Mouse (Mus musculus) G1E (cell line): Measurements from ENCODE around the gene Actn1.

Source experiments
- CTCF ChIP-seq: IDR thresholded peaks from 2 replicates; pipeline ENCODE4 v1.5.1; 2012; ENCODE audit warnings: low read depth, low read length, inconsistent platforms, mixed read lengths
- GATA1 ChIP-seq: IDR thresholded peaks from 2 replicates; pipeline ENCODE4 v1.6.1; 2012; ENCODE audit warnings: borderline replicate concordance, low read length, inconsistent platforms, mixed read lengths
- GATA2 ChIP-seq: IDR thresholded peaks from 2 replicates; pipeline ENCODE4 v1.6.1; 2012; ENCODE audit warnings: low read depth, low read length, inconsistent platforms, borderline replicate concordance
- POLR2AphosphoS5 ChIP-seq: IDR thresholded peaks from 2 replicates; pipeline ENCODE4 v1.6.1; 2012; ENCODE audit warnings: low read depth, low read length, inconsistent platforms; ENCODE audit not compliant: insufficient replicate concordance
- TAL1 ChIP-seq: conservative IDR thresholded peaks from 2 replicates; pipeline ENCODE4 v1.6.1; 2012; ENCODE audit warnings: low read depth, low read length, inconsistent platforms, mixed read lengths

DNA sequence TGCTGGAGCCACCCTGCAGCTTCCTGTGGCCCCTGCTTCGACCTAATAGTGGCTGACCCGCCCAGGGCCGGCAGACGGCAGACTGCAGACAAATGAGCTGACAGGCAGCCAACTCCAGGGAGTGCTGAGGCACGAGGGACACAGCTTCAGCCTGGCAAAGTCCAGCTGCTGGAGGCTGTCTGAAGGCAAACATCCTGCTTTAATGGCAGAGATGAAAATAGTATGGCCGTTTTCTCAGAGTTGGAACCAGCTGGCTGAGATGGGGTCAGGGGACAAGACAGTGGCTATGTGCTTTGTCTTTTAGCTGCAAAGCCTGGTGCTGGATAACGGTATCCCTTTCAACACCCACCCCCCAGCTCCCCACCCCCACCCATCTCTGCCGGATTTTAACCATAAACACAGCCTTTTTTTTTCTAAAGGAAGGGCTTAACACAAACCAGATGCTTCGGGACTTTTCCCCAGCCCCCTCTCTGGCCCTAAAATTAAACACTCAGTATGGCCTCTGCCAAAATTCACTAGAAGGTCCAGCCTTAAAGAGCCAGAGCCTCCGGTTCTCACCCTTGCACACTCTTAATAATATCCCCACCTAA is 30.0 kb downstream of the Actn1 start:
- TF ChIP-seq POLR2AphosphoS5 (no peak), CTCF (no peak), GATA1 (no peak), TAL1 (no peak), GATA2 (no peak)
